Mouse (Mus musculus) hematopoietic stem cell, adult 5-6 weeks (primary cell): Measurements from ENCODE around the gene Mthfd2l. TPM values are rescaled to one million over a fixed set of nuclear protein-coding genes. Genes with fewer than 3 reads are reported as not detected.

ENCODE experiments used
- ATAC-seq, 2 experiments: fragments of 125-278 bp in 1 of 2; replicated peaks in 1 of 2; 2 replicates each; pipeline ENCODE4 v1.8.0; 2016 to 2017; ENCODE audit warnings: inconsistent platforms in 2 of 2, mild to moderate bottlenecking in 2 of 2, moderate number of reproducible peaks in 2 of 2, low read depth in 1 of 2, moderate TSS enrichment in 1 of 2; ENCODE audit not compliant: low FRiP score in 2 of 2, poor library complexity in 2 of 2, severe bottlenecking in 2 of 2, insufficient read depth in 1 of 2, low TSS enrichment in 1 of 2
- total RNA-seq: library from RNA; stranded (forward); fragments of 172-1452, 232-1000 nt; gene quantifications from 2 replicates; pipeline ENCODE4 v1.2.3, GENCODE M21; 2017

Mthfd2l gene
- total RNA-seq, 1 experiment from 2014 or later, result 26.4 TPM

DNA sequence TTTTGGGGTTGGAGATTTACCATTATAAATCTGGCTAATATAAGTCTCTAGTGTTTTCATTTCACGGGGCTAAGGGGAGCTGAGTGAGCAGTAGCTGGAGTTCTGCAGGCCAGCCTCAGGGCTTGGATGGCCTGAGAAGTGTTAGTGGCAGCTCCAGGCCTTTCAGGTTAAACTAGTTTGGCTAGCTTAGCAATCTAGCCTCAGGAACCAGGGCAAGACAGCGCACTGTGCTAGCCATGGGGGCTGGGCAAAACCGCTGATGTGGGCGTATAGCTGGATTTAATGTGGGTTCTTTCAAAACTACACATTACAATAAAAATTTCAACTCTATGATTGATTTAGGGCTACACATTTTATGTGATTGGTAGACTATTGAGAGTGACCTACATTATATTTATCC lies 8.0 kb upstream of the Mthfd2l start:
- no peak for ATAC-seq

DNA sequence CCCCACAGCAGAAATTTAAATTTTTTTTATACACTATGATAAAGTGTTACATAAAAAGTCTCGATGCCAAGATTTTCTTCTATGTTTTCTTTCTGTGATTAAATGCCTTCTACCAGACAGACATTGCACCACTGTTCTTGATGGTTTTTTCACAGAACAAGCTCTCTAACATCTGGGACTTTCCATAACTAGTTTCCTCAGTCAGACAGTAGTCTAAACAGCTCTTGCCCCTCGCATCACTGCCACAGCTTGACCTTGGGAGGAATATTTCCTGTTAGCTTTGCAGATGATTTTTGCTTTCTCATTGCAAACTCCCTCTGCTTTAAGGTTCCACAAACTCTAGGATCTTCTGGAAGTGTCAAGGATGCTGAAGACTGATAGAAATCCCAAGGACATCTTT lies 371 bp upstream of the Mthfd2l start:
- peak; percentile 12 to 31; a peak in 1 of 4 replicates for ATAC-seq

DNA sequence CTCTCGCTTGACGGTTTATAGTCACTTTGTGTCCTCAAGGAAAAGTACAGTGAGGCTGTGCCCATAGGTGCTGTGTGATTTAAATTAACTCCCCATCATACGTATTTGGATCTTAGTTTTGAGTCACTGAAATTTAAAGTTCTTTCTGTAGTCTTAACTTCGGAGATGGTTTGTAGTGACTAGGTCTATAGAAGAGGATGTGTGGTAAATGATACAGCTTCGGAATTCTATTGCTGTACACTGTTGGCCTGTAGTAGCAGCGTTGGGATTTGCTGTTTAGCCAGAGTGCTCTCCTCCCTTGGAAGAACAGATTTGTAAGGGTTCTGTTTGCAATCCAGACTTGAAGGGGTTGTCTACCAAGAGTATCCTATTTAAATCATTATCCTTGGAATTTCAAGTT lies 994 bp downstream of the Mthfd2l start:
- ATAC-seq, result no peak

DNA sequence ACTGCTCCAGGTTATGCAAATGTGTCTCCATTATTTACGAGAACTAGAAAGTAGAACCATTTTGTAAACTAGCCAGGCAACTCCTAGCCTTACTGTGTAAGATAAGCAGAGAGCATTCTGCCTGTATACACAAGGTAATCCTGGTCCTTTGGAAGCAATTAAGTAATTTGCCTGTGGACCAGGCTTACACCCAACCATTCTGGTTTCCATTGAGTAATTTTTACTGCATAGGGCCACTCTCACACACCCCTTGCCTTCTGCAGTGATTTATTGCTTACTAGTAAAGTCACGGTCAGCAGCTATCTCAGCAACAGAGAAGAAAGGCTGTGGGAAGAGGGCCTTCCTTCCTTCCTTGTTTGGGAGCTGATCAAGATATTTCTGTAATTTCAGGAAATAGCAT lies 5.8 kb downstream of the Mthfd2l start:
- ATAC-seq, result no peak; a peak in 1 of 4 replicates

DNA sequence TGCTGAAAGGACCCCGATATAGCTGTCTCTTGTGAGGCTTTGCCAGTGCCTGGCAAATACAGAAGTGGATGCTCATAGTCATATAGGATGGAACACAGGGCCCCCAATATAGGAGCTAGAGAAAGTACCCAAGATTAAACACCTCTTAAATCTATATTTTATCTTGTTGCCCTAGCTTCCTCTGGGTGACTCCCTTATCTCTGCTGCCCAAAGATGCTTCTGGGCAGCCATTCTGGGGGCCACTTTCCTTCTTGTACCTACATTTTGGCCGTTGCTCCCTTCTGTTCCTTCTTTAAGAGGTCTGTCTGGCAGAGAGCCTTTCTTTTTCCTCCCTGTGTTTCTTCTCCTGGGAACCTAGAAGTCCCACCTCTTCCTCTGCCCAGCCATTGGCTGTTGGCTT lies 14.5 kb downstream of the Mthfd2l start:
- no peak for ATAC-seq

DNA sequence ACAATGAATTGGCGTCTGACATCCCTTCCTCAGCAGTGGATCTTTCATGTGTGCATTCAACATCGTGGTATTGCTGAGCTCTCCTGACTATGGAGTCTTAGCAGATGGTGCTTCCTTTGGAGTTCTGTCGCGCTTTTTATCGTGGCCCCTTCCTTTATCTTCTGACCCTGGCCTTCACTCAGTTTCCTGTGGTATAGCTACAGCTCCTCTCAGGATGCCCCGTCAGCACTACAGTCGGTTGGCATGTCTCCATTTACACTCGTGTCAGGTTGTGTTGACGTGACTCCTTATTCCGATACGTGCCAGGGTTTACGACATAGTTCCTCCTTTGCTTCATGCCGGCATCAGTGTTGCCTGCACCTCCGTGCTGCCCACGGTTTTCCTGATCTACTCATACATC lies 18.6 kb downstream of the Mthfd2l start:
- ATAC-seq, result peak; percentile 32 to 34; a peak in 1 of 4 replicates

DNA sequence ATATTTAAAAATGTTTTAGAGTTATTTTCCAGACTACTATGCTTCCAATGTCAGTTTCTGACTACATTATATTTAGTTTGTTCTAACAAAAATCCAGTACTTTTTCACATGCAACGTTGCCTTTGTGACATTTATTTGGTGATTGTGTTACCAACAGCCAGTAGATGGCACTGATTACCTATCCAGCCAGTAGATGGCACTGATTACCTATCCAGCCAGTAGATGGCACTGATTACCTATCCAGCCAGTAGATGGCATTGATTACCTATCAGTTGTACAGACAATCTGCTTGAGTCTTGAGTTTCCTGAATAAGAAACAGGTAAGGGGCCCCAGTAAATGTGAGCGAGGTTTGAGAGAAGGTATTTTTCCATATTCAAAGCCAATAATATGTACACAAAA lies 20.6 kb downstream of the Mthfd2l start:
- ATAC-seq, result peak; percentile 62 to 78; a peak in 3 of 4 replicates

DNA sequence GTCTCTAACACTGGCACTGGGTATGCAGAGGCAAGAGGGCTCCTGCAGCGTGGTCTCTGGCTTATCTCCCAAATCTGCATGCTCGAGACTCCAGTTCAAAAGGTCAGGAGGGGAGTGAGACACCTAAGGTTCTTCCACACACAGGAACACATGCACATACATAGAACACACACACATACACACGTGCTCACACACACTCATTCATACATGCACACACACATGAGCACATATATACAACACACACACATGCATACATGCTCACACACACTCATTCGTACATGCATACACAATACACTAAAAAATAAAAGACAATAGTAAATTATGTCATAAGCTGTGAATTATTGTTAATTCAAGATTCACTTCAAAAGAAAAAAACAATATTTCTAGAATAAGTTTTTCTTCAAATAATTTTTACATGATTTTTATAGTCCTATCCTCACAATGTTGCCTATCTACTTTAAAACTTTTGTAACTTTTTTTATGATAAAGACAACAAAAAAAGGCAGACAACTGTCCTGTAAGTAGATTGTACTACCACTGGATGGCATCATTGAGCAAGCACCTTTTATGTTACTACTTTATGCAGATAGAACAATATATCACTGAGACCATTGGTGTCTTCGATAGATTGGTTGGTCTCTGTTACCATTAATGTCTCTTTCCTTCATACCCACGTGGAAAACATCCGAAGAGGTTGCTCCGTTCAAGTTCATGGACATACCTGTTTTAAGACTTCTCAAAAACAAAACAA lies 22.0 kb downstream of the Mthfd2l start:
- no peak for ATAC-seq

DNA sequence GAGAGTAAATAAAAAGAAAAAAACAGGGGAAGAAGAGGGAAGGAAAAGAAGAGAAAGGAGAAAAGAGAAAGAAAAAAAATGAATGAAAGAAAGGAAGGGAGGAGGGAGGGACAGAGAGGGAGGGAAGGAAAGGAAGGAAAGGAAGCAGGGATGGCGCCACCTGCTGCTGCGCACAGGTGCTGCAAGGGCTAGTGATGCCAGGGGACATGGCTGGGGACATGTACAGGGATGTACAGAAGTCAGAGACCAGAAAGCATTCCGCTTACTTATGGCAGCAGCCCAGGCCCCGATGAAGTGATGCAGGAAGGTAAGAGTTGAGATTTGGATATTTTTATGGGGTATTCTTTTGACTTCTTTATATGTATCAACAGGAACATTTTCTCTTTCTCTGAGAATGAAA lies 33.4 kb downstream of the Mthfd2l start:
- peak; percentile 43 to 66; a peak in 2 of 4 replicates for ATAC-seq

DNA sequence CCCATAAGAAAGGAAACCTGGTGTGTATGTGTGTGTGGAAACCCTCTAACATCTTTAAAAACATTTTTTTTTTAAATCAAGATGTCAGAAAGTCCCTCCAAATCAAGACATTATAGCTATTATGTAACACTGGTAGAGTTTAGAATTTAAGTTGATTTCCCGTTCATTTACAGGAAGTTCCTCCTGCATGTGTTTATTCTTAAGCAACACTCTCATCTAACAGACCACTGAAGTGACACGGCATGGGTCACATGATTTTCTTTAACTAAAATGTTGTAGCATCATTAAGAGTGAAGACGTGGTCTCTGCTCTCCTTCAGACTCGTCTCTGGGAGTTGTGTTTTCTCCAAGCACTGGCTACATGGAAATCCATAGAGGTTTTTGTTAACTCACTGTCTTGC lies 33.8 kb downstream of the Mthfd2l start:
- no peak; a peak in 1 of 4 replicates for ATAC-seq

DNA sequence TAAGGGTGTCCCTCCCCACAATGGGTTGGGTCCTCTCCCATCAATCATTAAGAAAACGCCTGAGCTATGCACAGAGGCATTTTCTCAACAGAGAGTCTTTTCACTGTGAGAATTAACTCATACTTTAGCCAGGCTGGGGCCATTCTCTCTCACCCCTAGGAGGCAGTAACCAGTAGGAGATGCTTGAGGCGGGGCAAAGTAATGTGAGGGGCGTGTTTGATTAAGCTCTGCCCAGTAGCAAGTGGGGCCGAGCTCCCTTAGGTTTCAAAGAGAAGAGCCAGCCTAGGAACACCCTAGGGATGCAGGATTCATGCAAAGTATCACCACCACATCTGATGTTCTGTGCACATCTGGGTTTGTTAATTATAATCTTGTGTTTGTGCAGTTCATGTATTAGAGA lies 34.5 kb downstream of the Mthfd2l start:
- no peak for ATAC-seq

DNA sequence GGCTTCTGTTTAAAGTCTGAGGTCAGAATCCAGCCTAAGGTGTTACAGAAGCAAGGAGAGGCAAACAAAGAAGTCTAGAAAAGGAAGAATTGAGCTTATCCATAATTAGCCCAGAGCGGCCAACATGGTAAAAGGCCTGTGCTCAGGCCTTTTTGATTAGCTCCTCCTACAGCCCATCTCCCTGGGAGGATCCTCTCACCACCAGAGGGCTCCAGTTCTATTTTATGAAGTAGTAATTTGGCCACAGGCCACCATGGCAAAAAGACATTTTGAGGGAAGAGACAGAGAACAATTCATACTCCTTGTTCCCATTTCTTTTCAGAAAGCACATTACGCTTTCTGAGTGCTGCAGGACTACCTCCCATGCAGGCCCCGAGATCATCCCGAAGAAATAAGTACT lies 46.3 kb downstream of the Mthfd2l start:
- peak; percentile 64 to 65 for ATAC-seq

DNA sequence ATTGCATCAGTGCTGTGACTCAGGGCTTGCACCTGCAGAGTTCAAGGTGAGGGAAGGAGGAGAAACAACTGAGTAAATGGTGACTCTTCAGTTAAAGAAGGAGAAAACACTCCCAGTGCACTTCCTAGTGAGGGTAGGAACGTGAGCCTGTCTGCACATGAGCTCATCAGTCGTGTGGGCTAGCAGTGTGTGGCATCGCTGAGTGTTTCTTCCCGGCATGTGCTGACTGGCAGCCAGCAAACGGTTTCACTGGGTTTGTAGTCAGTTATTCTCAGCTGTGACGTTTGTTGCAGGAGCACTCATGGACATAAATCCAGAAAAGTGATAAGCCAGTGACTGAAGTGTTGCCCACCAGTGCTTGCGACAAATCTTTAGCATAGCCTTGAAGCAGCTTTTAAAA lies 49.4 kb downstream of the Mthfd2l start:
- ATAC-seq, result no peak

DNA sequence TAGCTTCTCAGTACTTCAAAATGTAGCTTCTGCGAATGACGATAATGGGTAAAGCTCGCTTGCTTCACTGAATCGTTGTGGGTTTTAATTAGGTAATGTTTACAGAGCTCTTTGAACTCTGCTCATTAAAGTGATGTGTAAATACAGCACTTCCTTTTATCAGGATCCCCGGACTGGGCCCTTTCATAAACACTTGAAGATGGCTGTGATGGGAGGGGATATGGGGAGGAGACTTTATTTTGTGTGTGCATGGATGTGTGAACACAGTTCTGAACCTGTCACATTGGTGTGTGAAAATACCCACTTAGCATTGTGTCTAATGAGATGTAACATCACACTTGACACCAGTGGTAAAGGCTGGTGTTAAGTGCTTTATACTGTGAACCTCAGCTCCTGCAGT lies 56.7 kb downstream of the Mthfd2l start:
- no peak for ATAC-seq

DNA sequence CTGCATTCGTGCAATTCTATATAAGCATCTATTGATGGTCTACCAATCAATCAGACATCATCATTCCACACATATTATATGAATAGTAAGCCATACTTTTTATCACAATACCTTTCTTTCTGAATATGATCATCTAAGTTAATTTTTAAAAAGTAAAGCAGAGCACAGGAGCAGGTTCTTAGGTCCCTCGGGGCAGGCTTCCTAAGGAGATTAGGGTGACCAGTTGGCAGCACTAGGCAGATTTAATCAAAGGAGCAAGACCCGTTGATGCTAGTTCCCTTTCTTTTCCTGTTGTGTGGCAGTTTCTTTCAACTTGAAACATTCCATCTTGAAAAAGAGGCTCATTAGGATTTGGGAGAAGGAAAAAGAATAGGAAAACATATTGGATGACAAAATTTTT lies 57.2 kb downstream of the Mthfd2l start:
- no peak for ATAC-seq

DNA sequence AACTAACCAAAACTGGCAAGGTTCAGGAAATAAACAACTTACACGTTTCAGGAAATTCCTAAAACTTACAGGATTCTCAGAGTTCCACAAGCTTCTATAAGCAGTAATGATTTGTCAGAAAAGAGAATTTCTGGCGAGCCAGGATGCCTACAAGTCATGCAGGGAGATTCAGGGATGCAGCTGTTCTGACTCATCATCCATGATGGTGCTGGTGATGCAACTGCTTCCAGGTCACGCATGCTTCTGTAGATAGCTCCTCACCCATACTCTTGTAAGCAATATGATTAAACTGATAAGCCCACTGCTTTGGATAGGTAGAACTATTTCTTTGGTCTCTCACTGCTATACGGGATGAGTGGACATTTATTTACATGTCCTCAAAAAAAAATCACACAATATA lies 57.7 kb downstream of the Mthfd2l start:
- no peak for ATAC-seq

DNA sequence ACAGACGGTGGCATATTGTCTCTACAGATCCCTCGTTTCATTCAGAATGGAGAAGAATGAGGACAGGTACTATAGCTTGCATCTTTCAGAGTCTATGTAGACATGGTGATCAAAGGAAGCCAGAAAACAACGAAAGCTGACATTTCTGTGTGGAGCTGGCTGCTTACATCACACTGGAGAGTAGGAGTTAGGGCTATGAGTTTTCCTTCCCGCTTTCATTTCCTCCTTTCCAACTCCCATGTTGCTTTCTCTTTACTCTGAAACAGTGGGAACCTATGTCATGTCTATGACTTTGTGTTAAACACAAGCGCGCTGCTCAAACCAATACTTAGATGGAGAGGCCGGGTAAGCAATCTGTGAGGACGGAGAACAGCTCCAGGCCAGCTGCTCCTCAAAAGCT lies 69.0 kb downstream of the Mthfd2l start:
- ATAC-seq, result no peak

DNA sequence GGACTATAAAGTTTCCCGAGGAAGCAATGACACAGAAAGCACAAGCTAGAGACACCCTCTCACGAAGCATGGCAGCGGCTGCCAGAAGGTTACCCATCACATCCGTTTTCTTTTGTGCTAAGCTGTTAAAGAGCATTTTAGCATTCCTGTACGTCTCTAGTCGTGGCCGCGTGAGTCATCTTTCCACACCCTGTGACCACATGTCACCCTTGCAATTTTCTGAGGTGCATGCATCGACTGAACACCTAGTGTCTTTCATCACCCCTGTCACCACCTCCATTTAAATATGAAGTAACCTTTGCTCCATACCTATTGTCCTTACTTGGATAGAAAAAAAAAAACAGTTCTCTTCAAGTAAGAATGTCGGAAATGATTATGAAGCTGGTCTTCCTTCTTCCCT lies 84.3 kb downstream of the Mthfd2l start:
- ATAC-seq, result no peak

DNA sequence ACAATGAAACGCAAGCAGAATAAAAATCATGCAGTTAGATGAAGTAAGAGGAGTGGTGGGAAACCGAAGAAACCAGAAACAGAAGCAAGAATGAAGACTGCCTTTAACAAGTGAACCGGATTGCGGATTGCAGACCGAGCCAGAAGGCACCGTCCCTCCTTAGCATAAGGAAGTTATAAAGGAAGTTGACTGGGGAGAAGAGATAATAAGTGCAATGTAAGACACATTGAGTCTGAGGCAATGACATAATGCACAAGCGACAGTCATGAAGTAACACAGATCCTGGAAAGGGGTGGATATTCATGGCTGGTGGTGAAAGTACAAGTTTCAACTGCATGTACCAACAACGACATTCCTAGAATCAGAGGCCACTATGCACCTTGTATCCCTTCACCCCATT lies 92.2 kb downstream of the Mthfd2l start:
- ATAC-seq, result no peak
